Mouse (Mus musculus) cortical plate, adult 2 months (tissue): ENCODE data around the gene Hoxa10.

Source experiments
- CTCF ChIP-seq: fragments of 200-500 bp; IDR thresholded peaks from 2 replicates; pipeline ENCODE4 v1.5.1; 2011; ENCODE audit warnings: mild to moderate bottlenecking, control low read depth, low read length; ENCODE audit not compliant: insufficient read depth; ENCODE audit errors: extremely low read depth
- POLR2A ChIP-seq: fragments of 200-500 bp; IDR thresholded peaks from 2 replicates; pipeline ENCODE4 v1.6.1; 2011; ENCODE audit warnings: mild to moderate bottlenecking, low read length, control low read depth; ENCODE audit not compliant: insufficient read depth; ENCODE audit errors: extremely low read depth

GRCm38 (mm10) chr6:52182793-52183192, 57.9 kb downstream of the Hoxa10 start:
- TF ChIP-seq CTCF (no peak), POLR2A (no peak)
